Mouse (Mus musculus): ENCODE results near the gene Gm10134. TPM values are rescaled to one million over a fixed set of nuclear protein-coding genes. Genes with fewer than 3 reads are reported as not detected.

Gene Gm10134
- polyA plus RNA-seq, 1 experiment from 2014 or later, result 1.1 TPM

GRCm38 (mm10) chr2:28495207-28495756 is 10.6 kb upstream of the Gm10134 start:
- no peak overlapping the region for H3K9ac ChIP-seq (ENCODE audit: low read length)
- no peaks in the 10 kb centered on the region for H3K36me3 ChIP-seq (ENCODE audit: control insufficient read depth, insufficient read depth, low read length)
- H3K4me2 ChIP-seq (ENCODE audit: low read length), result no peak overlapping the region
- no peaks in the 10 kb centered on the region for H3K4me1 ChIP-seq (ENCODE audit: control insufficient read depth in 2 of 2, insufficient read depth in 2 of 2, low read length in 2 of 2)
- no peak overlapping the region for H3K27ac ChIP-seq (replicated peaks in 1 of 2; ENCODE audit: control insufficient read depth in 1 of 2, insufficient read depth in 1 of 2, low read depth in 2 of 2, low read length in 2 of 2)
- no peaks in the 10 kb centered on the region for H3K27me3 ChIP-seq (ENCODE audit: control insufficient read depth, insufficient read depth, low read length)
- 75% methylated on average over 14 of the region's 14 CpGs for WGBS
- no peaks in the 10 kb centered on the region for H3K9me3 ChIP-seq (ENCODE audit: control insufficient read depth, low read length)
- ATAC-seq (ENCODE audit: insufficient number of reproducible peaks, insufficient read depth, low FRiP score, low read depth), result no peak
- no peak overlapping the region for H3K4me3 ChIP-seq (ENCODE audit: control insufficient read depth in 1 of 2, insufficient read depth in 1 of 2, low read depth in 1 of 2, low read length in 2 of 2)

- Histone ChIP-seq H3K9ac (ENCODE audit: low read length) (no peak overlapping the region), H3K27me3 (ENCODE audit: control insufficient read depth, insufficient read depth, low read length) (no peaks in the 10 kb centered on the region), H3K9me3 (ENCODE audit: control insufficient read depth, low read length) (no peaks in the 10 kb centered on the region), H3K4me1 (ENCODE audit: control insufficient read depth in 2 of 2, insufficient read depth in 2 of 2, low read length in 2 of 2) (no peaks in the 10 kb centered on the region), H3K27ac (replicated peaks in 1 of 2; ENCODE audit: control insufficient read depth in 1 of 2, insufficient read depth in 1 of 2, low read depth in 2 of 2, low read length in 2 of 2) (no peak overlapping the region), H3K36me3 (ENCODE audit: control insufficient read depth, insufficient read depth, low read length) (no peaks in the 10 kb centered on the region), H3K4me3 (ENCODE audit: control insufficient read depth in 1 of 2, insufficient read depth in 1 of 2, low read depth in 1 of 2, low read length in 2 of 2) (no peak overlapping the region), H3K4me2 (ENCODE audit: low read length) (no peak overlapping the region)
- 73% methylated on average over 16 of the region's 16 CpGs for WGBS
- no peak for ATAC-seq (ENCODE audit: insufficient number of reproducible peaks, insufficient read depth, low FRiP score, low read depth)
Measured at GRCm38 (mm10) chr2:28495801-28496595, 9.9 kb upstream of the Gm10134 start.

GRCm38 (mm10) chr2:28496671-28497070 is 9.2 kb upstream of the Gm10134 start, which contains the start of gene Gbgt1:
TSS of gene Gbgt1 (plus strand) at chr2:28496891.
- Histone ChIP-seq H3K4me1 (ENCODE audit: control insufficient read depth in 2 of 2, insufficient read depth in 2 of 2, low read length in 2 of 2) (no peaks in the 10 kb centered on the region), H3K27ac (replicated peaks in 1 of 2; ENCODE audit: control insufficient read depth in 1 of 2, insufficient read depth in 1 of 2, low read depth in 2 of 2, low read length in 2 of 2) (no peak within 1 kb of the TSS), H3K9ac (ENCODE audit: low read length) (no peak within 1 kb of the TSS), H3K9me3 (ENCODE audit: control insufficient read depth, low read length) (no peaks in the 10 kb centered on the region), H3K4me2 (ENCODE audit: low read length) (no peak within 1 kb of the TSS), H3K4me3 (ENCODE audit: control insufficient read depth in 1 of 2, insufficient read depth in 1 of 2, low read depth in 1 of 2, low read length in 2 of 2) (no peak within 1 kb of the TSS), H3K27me3 (ENCODE audit: control insufficient read depth, insufficient read depth, low read length) (no peaks in the 10 kb centered on the region), H3K36me3 (ENCODE audit: control insufficient read depth, insufficient read depth, low read length) (no peaks in the 10 kb centered on the region)
- no peak for ATAC-seq (ENCODE audit: insufficient number of reproducible peaks, insufficient read depth, low FRiP score, low read depth)
- 73% methylated on average over 5 of the region's 5 CpGs for WGBS

- H3K27me3 ChIP-seq (ENCODE audit: control insufficient read depth, insufficient read depth, low read length), result no peaks in the 10 kb centered on the region
- no peak overlapping the region for H3K4me2 ChIP-seq (ENCODE audit: low read length)
- no peak for ATAC-seq (ENCODE audit: insufficient number of reproducible peaks, insufficient read depth, low FRiP score, low read depth)
- no peaks in the 10 kb centered on the region for H3K9me3 ChIP-seq (ENCODE audit: control insufficient read depth, low read length)
- H3K4me3 ChIP-seq (ENCODE audit: control insufficient read depth in 1 of 2, insufficient read depth in 1 of 2, low read depth in 1 of 2, low read length in 2 of 2), result no peak overlapping the region
- H3K27ac ChIP-seq (replicated peaks in 1 of 2; ENCODE audit: control insufficient read depth in 1 of 2, insufficient read depth in 1 of 2, low read depth in 2 of 2, low read length in 2 of 2), result no peak overlapping the region
- no peak overlapping the region for H3K9ac ChIP-seq (ENCODE audit: low read length)
- no peaks in the 10 kb centered on the region for H3K36me3 ChIP-seq (ENCODE audit: control insufficient read depth, insufficient read depth, low read length)
- WGBS, result 71% methylated on average over 5 of the region's 5 CpGs
- H3K4me1 ChIP-seq (ENCODE audit: control insufficient read depth in 2 of 2, insufficient read depth in 2 of 2, low read length in 2 of 2), result no peaks in the 10 kb centered on the region
Measured at GRCm38 (mm10) chr2:28497561-28497960, 8.3 kb upstream of the Gm10134 start.

GRCm38 (mm10) chr2:28498431-28498830 is 7.5 kb upstream of the Gm10134 start:
- no peaks in the 10 kb centered on the region for H3K27me3 ChIP-seq (ENCODE audit: control insufficient read depth, insufficient read depth, low read length)
- no peak overlapping the region for H3K9ac ChIP-seq (ENCODE audit: low read length)
- H3K4me2 ChIP-seq (ENCODE audit: low read length), result no peak overlapping the region
- WGBS, result 71% methylated on average over 4 of the region's 4 CpGs
- no peak for ATAC-seq (ENCODE audit: insufficient number of reproducible peaks, insufficient read depth, low FRiP score, low read depth)
- H3K4me3 ChIP-seq (ENCODE audit: control insufficient read depth in 1 of 2, insufficient read depth in 1 of 2, low read depth in 1 of 2, low read length in 2 of 2), result no peak overlapping the region
- H3K9me3 ChIP-seq (ENCODE audit: control insufficient read depth, low read length), result no peaks in the 10 kb centered on the region
- H3K36me3 ChIP-seq (ENCODE audit: control insufficient read depth, insufficient read depth, low read length), result no peaks in the 10 kb centered on the region
- H3K4me1 ChIP-seq (ENCODE audit: control insufficient read depth in 2 of 2, insufficient read depth in 2 of 2, low read length in 2 of 2), result no peaks in the 10 kb centered on the region
- no peak overlapping the region for H3K27ac ChIP-seq (replicated peaks in 1 of 2; ENCODE audit: control insufficient read depth in 1 of 2, insufficient read depth in 1 of 2, low read depth in 2 of 2, low read length in 2 of 2)

GRCm38 (mm10) chr2:28502987-28503386 is 2.9 kb upstream of the Gm10134 start:
- WGBS, result 77% methylated on average over 10 of the region's 10 CpGs
- Histone ChIP-seq H3K27ac (replicated peaks in 1 of 2; ENCODE audit: control insufficient read depth in 1 of 2, insufficient read depth in 1 of 2, low read depth in 2 of 2, low read length in 2 of 2) (no peak overlapping the region), H3K36me3 (ENCODE audit: control insufficient read depth, insufficient read depth, low read length) (no peaks in the 10 kb centered on the region)

GRCm38 (mm10) chr2:28504676-28505075 is 1.2 kb upstream of the Gm10134 start:
- Histone ChIP-seq H3K4me1 (ENCODE audit: control insufficient read depth in 2 of 2, insufficient read depth in 2 of 2, low read length in 2 of 2) (no peaks in the 10 kb centered on the region), H3K27ac (replicated peaks in 1 of 2; ENCODE audit: control insufficient read depth in 1 of 2, insufficient read depth in 1 of 2, low read depth in 2 of 2, low read length in 2 of 2) (no peak overlapping the region), H3K4me2 (ENCODE audit: low read length) (no peak overlapping the region), H3K9ac (ENCODE audit: low read length) (no peak overlapping the region), H3K27me3 (ENCODE audit: control insufficient read depth, insufficient read depth, low read length) (no peaks in the 10 kb centered on the region), H3K4me3 (ENCODE audit: control insufficient read depth in 1 of 2, insufficient read depth in 1 of 2, low read depth in 1 of 2, low read length in 2 of 2) (no peak overlapping the region), H3K9me3 (ENCODE audit: control insufficient read depth, low read length) (no peaks in the 10 kb centered on the region), H3K36me3 (ENCODE audit: control insufficient read depth, insufficient read depth, low read length) (no peaks in the 10 kb centered on the region)
- ATAC-seq (ENCODE audit: insufficient number of reproducible peaks, insufficient read depth, low FRiP score, low read depth), result no peak
- WGBS, result 84% methylated on average over 13 of the region's 13 CpGs

More at GRCm38 (mm10) chr2:28502987-28503386, 2.9 kb upstream of the Gm10134 start:
- H3K9me3 ChIP-seq (ENCODE audit: control insufficient read depth, low read length), result no peaks in the 10 kb centered on the region
- H3K9ac ChIP-seq (ENCODE audit: low read length), result no peak overlapping the region
- H3K4me1 ChIP-seq (ENCODE audit: control insufficient read depth in 2 of 2, insufficient read depth in 2 of 2, low read length in 2 of 2), result no peaks in the 10 kb centered on the region
- no peak overlapping the region for H3K4me2 ChIP-seq (ENCODE audit: low read length)
- no peaks in the 10 kb centered on the region for H3K27me3 ChIP-seq (ENCODE audit: control insufficient read depth, insufficient read depth, low read length)
- no peak overlapping the region for H3K4me3 ChIP-seq (ENCODE audit: control insufficient read depth in 1 of 2, insufficient read depth in 1 of 2, low read depth in 1 of 2, low read length in 2 of 2)
- no peak for ATAC-seq (ENCODE audit: insufficient number of reproducible peaks, insufficient read depth, low FRiP score, low read depth)

All from heart, embryonic 14.5 days (tissue).